7 mouse cellular contexts compared by ENCODE assay signal in genomic region chr13:56755871-56756270, GRCm38 (mm10). TPM values are rescaled to one million over a fixed set of nuclear protein-coding genes. Genes with fewer than 3 reads are reported as not detected.
DNase-seq lines count a peak whose midpoint lies in the region; TF ChIP-seq lines count a peak whose summit lies in the region.

No protein-coding gene starts in this region.

- H3K4me3 ChIP-seq in lung, adult 2 months (replicated peaks; ENCODE audit: extremely low read depth, low read depth, low read length), result no peak overlapping the region

- DNase-seq in right cerebral cortex, postnatal 14 days, result peak; percentile 55
- no peak for DNase-seq in right cerebral cortex, postnatal 36 days (ENCODE audit: low spot score in 2 of 2)
- peak; percentile 58 for DNase-seq in fat pad, adult 2 months (ENCODE audit: extremely low read depth, low read depth, low spot score)
- DNase-seq in lung, adult 2 months, result no peak
- DNase-seq in thymus, postnatal 4 days, result peak; percentile 91
- DNase-seq in left cerebral cortex, adult 18-20 months (ENCODE audit: low spot score in 2 of 2), result no peak
- DNase-seq in cerebellum, adult 8-10 months, result no peak

- no peak for TF ChIP-seq POLR2A in lung, adult 2 months (IDR thresholded peaks at IDR 0.05; ENCODE audit: borderline replicate concordance, extremely low read depth, low read depth, low read length)

- peaks cover 4% of the 10 kb centered on the region; the same call in 1 of the 2 replicates for H3K4me1 ChIP-seq in lung, adult 2 months (ENCODE audit: control insufficient read depth, insufficient read depth, low read length)

- TF ChIP-seq CTCF in lung, adult 2 months (IDR thresholded peaks at IDR 0.05; ENCODE audit: insufficient read depth, low read length), result peak; percentile 18; the same call in 1 of the 2 replicates

- WGBS in lung, adult 2 months, result 42% methylated on average over 6 of the region's 6 CpGs

RNA-seq across cellular contexts. Expression of gene Gm45623, which starts 2.2 kb away (rescaled TPM):
- polyA plus RNA-seq in lung, adult 2 months (2012; rRNA removed), result 0.07 and 0.12 TPM in 2 replicates
- total RNA-seq in left cerebral cortex, adult 18-20 months (2021), result 10 to 100 TPM; 12.6 to 13.5 TPM

RNA-seq across cellular contexts. Expression of gene Smad5, which starts 53.1 kb away (rescaled TPM):
- 20.3 and 27.1 TPM in 2 replicates for polyA plus RNA-seq in lung, adult 2 months (2012; rRNA removed)
- 10 to 100 TPM; 22.7 TPM for total RNA-seq in left cerebral cortex, adult 18-20 months (2021)

Comparison
In these comparisons a context has a peak if more than half of its experiments do, and no peak if none do; other contexts are left out.
1. DNase-seq: peak in right cerebral cortex, postnatal 14 days (single experiment), fat pad, adult 2 months (single experiment) and thymus, postnatal 4 days (single experiment); none in right cerebral cortex, postnatal 36 days (0 of 2), lung, adult 2 months (single experiment), left cerebral cortex, adult 18-20 months (0 of 2) and cerebellum, adult 8-10 months (single experiment).